Mouse (Mus musculus) CD4-positive, CD25-positive, alpha-beta regulatory T cell, adult 2 months (primary cell): Measurements from ENCODE around the gene Pax3.

ENCODE experiments used
- DNase-seq: peaks from one replicate; pipeline ENCODE4 v3.0.0-alpha.2; 2012; ENCODE audit warnings: low read depth, low spot score

Pax3 gene

GRCm38 (mm10) chr1:78081761-78082160 is 115.2 kb downstream of the Pax3 start:
- no peak for DNase-seq

- DNase-seq, result no peak
These were observed 136.1 kb downstream of the Pax3 start for GRCm38 (mm10) chr1:78060850-78061249.

GRCm38 (mm10) chr1:78057939-78058338 is 139.0 kb downstream of the Pax3 start:
- no peak for DNase-seq

- no peak for DNase-seq
These were observed 143.3 kb downstream of the Pax3 start for GRCm38 (mm10) chr1:78053677-78054076.
